Mouse (Mus musculus) megakaryocyte, embryonic 14.5 days (primary cell): ENCODE results near the gene Slc25a45.
"Not testable (repeated sequence)": the region's sequence is repeated elsewhere in the genome, so short reads cannot be mapped to it uniquely, and the experiment has no call there.

Experiments used
- FLI1 ChIP-seq: IDR thresholded peaks from 2 replicates; pipeline ENCODE4 v1.6.1; 2012; ENCODE audit warnings: low read length, inconsistent platforms, mixed read lengths
- GATA1 ChIP-seq: IDR thresholded peaks from 3 replicates; pipeline ENCODE4 v1.6.1; 2012; ENCODE audit warnings: mixed read lengths, low read length, inconsistent platforms, borderline replicate concordance

DNA sequence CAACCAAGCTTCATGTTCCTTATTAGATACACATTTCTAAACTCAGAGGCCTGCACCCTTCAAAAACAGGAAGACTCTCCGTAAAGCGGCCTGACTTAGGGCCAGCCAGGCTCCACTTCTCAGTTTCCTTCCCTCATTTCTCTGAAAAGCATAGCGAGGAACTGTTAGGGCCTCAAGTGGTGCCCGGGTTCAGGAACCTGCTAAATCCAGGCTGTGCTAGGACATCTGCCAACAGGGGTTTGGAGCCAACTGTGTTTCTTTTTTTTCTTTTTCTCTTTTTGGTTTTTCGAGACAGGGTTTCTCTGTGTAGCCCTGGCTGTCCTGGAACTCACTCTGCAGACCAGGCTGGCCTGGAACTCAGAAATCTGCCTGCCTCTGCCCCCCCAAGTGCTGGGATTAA lies 4.5 kb downstream of the Slc25a45 start:
- not testable (repeated sequence) for TF ChIP-seq GATA1, FLI1
